Mouse (Mus musculus): ENCODE measurements around the gene Gp9. TPM values are rescaled to one million over a fixed set of nuclear protein-coding genes. Genes with fewer than 3 reads are reported as not detected.

Gp9 gene
- total and polyA plus RNA-seq, 2 experiments from 2014 or later: 0.18 to 0.33 TPM

- no peak overlapping the region for H3K9ac ChIP-seq
- H3K4me3 ChIP-seq (ENCODE audit: low read depth, low read length): no peak overlapping the region
- no peaks in the 10 kb centered on the region for H3K27me3 ChIP-seq (ENCODE audit: insufficient read depth, low read length)
- DNase-seq (no peak), ATAC-seq (no peak)
- H3K4me2 ChIP-seq (ENCODE audit: low read depth): no peak overlapping the region
- 95% methylated on average over 7 of the region's 7 CpGs for WGBS
- no peak overlapping the region for H3K27ac ChIP-seq (ENCODE audit: low read depth, low read length)
- H3K36me3 ChIP-seq (ENCODE audit: insufficient read depth): peaks cover 4% of the 10 kb centered on the region; the same call in 1 of the 2 replicates
- no peak for TF ChIP-seq CTCF (IDR thresholded peaks at IDR 0.05; ENCODE audit: low read depth)
- no peaks in the 10 kb centered on the region for H3K9me3 ChIP-seq (ENCODE audit: low read length)
- H3K4me1 ChIP-seq (ENCODE audit: insufficient read depth): no peaks in the 10 kb centered on the region
Measured at GRCm38 (mm10) chr6:87805448-87805847, 27.6 kb downstream of the Gp9 start.

DNA sequence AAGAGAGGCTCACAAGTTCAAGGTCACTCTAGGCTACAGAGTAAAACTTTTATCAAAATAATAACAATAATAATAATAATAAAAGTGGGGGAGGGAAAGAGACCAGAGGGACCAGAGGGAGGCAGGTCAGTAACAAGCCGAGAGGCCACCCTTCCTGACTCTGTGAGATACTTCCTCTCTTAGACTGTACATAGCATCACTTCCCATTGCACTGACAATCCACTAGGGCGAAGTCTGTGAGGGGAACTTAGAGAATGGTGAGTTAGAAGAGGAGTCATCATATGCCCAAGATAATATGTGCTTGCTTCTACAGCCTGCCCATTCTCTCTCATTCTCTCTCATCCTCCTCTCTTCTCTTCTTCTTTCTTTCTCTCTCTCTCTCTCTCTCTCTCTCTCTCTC lies 28.2 kb downstream of the Gp9 start:
- WGBS: 92% methylated on average over 2 of the region's 2 CpGs
- no peak for ATAC-seq
- no peaks in the 10 kb centered on the region for H3K27me3 ChIP-seq (ENCODE audit: insufficient read depth, low read length)

DNA sequence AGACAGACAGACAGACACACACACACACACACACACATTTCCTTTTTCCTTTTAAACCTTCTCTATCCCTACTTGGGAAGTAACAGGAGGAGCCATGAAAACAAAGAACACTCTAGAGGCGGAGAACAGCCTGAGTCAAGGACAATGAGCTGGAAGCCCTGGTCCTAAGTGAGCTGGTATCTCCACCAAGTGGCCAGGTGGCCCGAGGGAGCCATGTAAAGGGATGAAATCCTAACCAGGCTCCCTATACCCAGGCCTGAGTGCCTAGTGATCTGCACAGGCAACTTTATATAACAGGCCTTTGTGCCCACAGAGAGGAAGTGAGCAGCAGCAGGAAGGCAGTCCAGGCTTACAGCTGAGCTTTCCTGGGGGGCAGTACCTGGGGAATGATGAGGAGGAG lies 29.0 kb downstream of the Gp9 start:
- H3K4me2 ChIP-seq (ENCODE audit: low read depth): no peak overlapping the region
- WGBS: 53% methylated on average over 2 of the region's 2 CpGs
- H3K27me3 ChIP-seq (ENCODE audit: insufficient read depth, low read length): no peaks in the 10 kb centered on the region
- peaks cover 4% of the 10 kb centered on the region; the same call in 1 of the 2 replicates for H3K36me3 ChIP-seq (ENCODE audit: insufficient read depth)
- TF ChIP-seq CTCF (IDR thresholded peaks at IDR 0.05; ENCODE audit: low read depth): no peak
- H3K4me3 ChIP-seq (ENCODE audit: low read depth, low read length): no peak overlapping the region
- no peak overlapping the region for H3K9ac ChIP-seq
- DNase-seq (no peak), ATAC-seq (no peak)
- H3K4me1 ChIP-seq (ENCODE audit: insufficient read depth): no peaks in the 10 kb centered on the region
- no peaks in the 10 kb centered on the region for H3K9me3 ChIP-seq (ENCODE audit: low read length)
- H3K27ac ChIP-seq (ENCODE audit: low read depth, low read length): no peak overlapping the region

More for the DNA sequence above, 28.2 kb downstream of the Gp9 start:
- no peak for TF ChIP-seq CTCF (IDR thresholded peaks at IDR 0.05; ENCODE audit: low read depth)
- Histone ChIP-seq H3K4me3 (ENCODE audit: low read depth, low read length) (no peak overlapping the region), H3K9ac (no peak overlapping the region), H3K27ac (ENCODE audit: low read depth, low read length) (no peak overlapping the region), H3K9me3 (ENCODE audit: low read length) (no peaks in the 10 kb centered on the region), H3K4me2 (ENCODE audit: low read depth) (no peak overlapping the region), H3K36me3 (ENCODE audit: insufficient read depth) (peaks cover 4% of the 10 kb centered on the region; the same call in 1 of the 2 replicates), H3K4me1 (ENCODE audit: insufficient read depth) (no peaks in the 10 kb centered on the region)
- no peak for DNase-seq

DNA sequence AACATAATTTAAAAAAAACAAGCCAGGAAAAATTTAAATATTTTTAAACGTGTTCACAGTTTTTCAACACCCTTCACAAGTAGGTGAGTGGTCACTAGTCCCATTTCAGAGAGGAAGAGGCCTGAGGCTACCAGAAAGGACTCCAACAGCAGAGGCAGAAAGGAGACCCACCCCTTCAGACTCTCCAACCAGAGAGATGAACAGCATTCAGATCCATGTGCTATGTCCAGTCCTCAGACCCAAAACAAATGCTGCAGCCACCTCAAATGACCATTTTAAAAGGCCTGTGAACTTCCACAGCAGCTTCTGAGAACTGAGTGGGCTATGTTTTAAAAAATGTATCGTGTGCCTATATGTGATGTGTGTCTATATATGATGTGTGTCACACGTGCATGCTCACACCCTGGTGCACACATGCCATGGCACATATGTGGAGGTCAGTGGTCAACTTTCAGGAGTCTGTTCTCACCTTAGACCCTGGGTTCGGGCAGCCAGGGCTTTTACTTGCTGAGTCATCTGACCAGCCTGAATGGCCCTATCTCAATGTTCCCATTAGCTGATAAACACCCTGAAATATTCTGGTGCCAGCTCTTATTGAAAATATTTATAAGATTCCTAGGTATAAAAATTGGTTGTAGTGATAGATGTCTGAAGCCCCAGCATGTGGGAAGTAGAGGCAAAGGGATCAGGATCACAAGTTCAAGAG lies 30.0 kb downstream of the Gp9 start:
- Histone ChIP-seq H3K36me3 (ENCODE audit: insufficient read depth) (peaks cover 4% of the 10 kb centered on the region; the same call in 1 of the 2 replicates), H3K27me3 (ENCODE audit: insufficient read depth, low read length) (no peaks in the 10 kb centered on the region), H3K4me1 (ENCODE audit: insufficient read depth) (no peaks in the 10 kb centered on the region), H3K27ac (ENCODE audit: low read depth, low read length) (no peak overlapping the region), H3K9me3 (ENCODE audit: low read length) (no peaks in the 10 kb centered on the region), H3K9ac (no peak overlapping the region), H3K4me3 (ENCODE audit: low read depth, low read length) (no peak overlapping the region), H3K4me2 (ENCODE audit: low read depth) (no peak overlapping the region)
- DNase-seq: no peak
- ATAC-seq: no peak
- WGBS: 85% methylated on average over 4 of the region's 4 CpGs
- TF ChIP-seq CTCF (IDR thresholded peaks at IDR 0.05; ENCODE audit: low read depth): no peak

GRCm38 (mm10) chr6:87808521-87808920 lies 30.6 kb downstream of the Gp9 start:
- H3K4me2 ChIP-seq (ENCODE audit: low read depth): no peak overlapping the region
- no peak overlapping the region for H3K4me3 ChIP-seq (ENCODE audit: low read depth, low read length)
- no peak for ATAC-seq
- no peaks in the 10 kb centered on the region for H3K9me3 ChIP-seq (ENCODE audit: low read length)
- TF ChIP-seq CTCF (IDR thresholded peaks at IDR 0.05; ENCODE audit: low read depth): no peak
- 74% methylated on average over 3 of the region's 3 CpGs for WGBS
- no peaks in the 10 kb centered on the region for H3K27me3 ChIP-seq (ENCODE audit: insufficient read depth, low read length)
- H3K4me1 ChIP-seq (ENCODE audit: insufficient read depth): no peaks in the 10 kb centered on the region
- no peak overlapping the region for H3K27ac ChIP-seq (ENCODE audit: low read depth, low read length)
- H3K9ac ChIP-seq: no peak overlapping the region
- peaks cover 4% of the 10 kb centered on the region; the same call in 1 of the 2 replicates for H3K36me3 ChIP-seq (ENCODE audit: insufficient read depth)
- DNase-seq: no peak

GRCm38 (mm10) chr6:87809144-87809543 lies 31.3 kb downstream of the Gp9 start:
- ATAC-seq (no peak), DNase-seq (no peak)
- Histone ChIP-seq H3K9me3 (ENCODE audit: low read length) (no peaks in the 10 kb centered on the region), H3K9ac (no peak overlapping the region), H3K27me3 (ENCODE audit: insufficient read depth, low read length) (no peaks in the 10 kb centered on the region), H3K36me3 (ENCODE audit: insufficient read depth) (peaks cover 4% of the 10 kb centered on the region; the same call in 1 of the 2 replicates), H3K4me3 (ENCODE audit: low read depth, low read length) (no peak overlapping the region), H3K4me1 (ENCODE audit: insufficient read depth) (no peaks in the 10 kb centered on the region), H3K27ac (ENCODE audit: low read depth, low read length) (no peak overlapping the region), H3K4me2 (ENCODE audit: low read depth) (no peak overlapping the region)
- 93% methylated on average over 2 of the region's 2 CpGs for WGBS
- no peak for TF ChIP-seq CTCF (IDR thresholded peaks at IDR 0.05; ENCODE audit: low read depth)

- no peaks in the 10 kb centered on the region for H3K9me3 ChIP-seq (ENCODE audit: low read length)
- H3K4me2 ChIP-seq (ENCODE audit: low read depth): peak overlapping the region; percentile 93; the same call in 1 of the 2 replicates
- DNase-seq: no peak
- WGBS: 85% methylated on average over 6 of the region's 6 CpGs
- no peak overlapping the region for H3K9ac ChIP-seq
- H3K36me3 ChIP-seq (ENCODE audit: insufficient read depth): peaks cover 4% of the 10 kb centered on the region; the same call in 1 of the 2 replicates
- H3K4me1 ChIP-seq (ENCODE audit: insufficient read depth): no peaks in the 10 kb centered on the region
- TF ChIP-seq CTCF (IDR thresholded peaks at IDR 0.05; ENCODE audit: low read depth): no peak
- H3K4me3 ChIP-seq (ENCODE audit: low read depth, low read length): no peak overlapping the region
- H3K27ac ChIP-seq (ENCODE audit: low read depth, low read length): no peak overlapping the region
- no peaks in the 10 kb centered on the region for H3K27me3 ChIP-seq (ENCODE audit: insufficient read depth, low read length)
- no peak for ATAC-seq
Measured at GRCm38 (mm10) chr6:87809651-87810161, 31.8 kb downstream of the Gp9 start.

All from forebrain, postnatal 0 days (tissue).